ENCODE assay signal across 9 mouse cellular contexts in genomic region chr4:94602496-94603030, GRCm38 (mm10). TPM values are rescaled to one million over a fixed set of nuclear protein-coding genes. Genes with fewer than 3 reads are reported as not detected.
DNase-seq lines count a peak whose midpoint lies in the region; ATAC-seq and TF ChIP-seq lines count a peak whose summit lies in the region.
"Had no signal": no experiment of that assay in that cellular context is flagged by ENCODE, and none has a peak within 500 bp of the region (broad histone marks: within the 10 kb centered on the region; RNA-seq: fewer than 3 reads in every experiment).

No protein-coding gene starts in this region.

- H3K4me2 ChIP-seq in heart, embryonic 16.5 days (ENCODE audit: low read depth, low read length) = peak overlapping the region; percentile 78
- H3K4me2 ChIP-seq in forebrain, embryonic 16.5 days (ENCODE audit: low read length) = peak overlapping the region; percentile 92
- peak overlapping the region; percentile 93 for H3K4me2 ChIP-seq in liver, embryonic 16.5 days (ENCODE audit: low read depth, low read length)
- H3K4me2 ChIP-seq in stomach, postnatal 0 days (replicated peaks; ENCODE audit: low read depth) = peak overlapping the region; percentile 73

- H3K27me3 ChIP-seq in heart, embryonic 16.5 days (ENCODE audit: control insufficient read depth, insufficient read depth, low read length) = no peaks in the 10 kb centered on the region
- H3K27me3 ChIP-seq in forebrain, embryonic 16.5 days (replicated peaks; ENCODE audit: control insufficient read depth, insufficient read depth, low read length) = no peaks in the 10 kb centered on the region
- H3K27me3 ChIP-seq in liver, embryonic 16.5 days (ENCODE audit: control insufficient read depth, insufficient read depth, low read depth, low read length) = no peaks in the 10 kb centered on the region
- H3K27me3 ChIP-seq in stomach, postnatal 0 days (ENCODE audit: control insufficient read depth, insufficient read depth, low read length) = no peaks in the 10 kb centered on the region

- H3K4me3 ChIP-seq in heart, embryonic 16.5 days (ENCODE audit: low read length) = peak overlapping the region; percentile 97
- peak overlapping the region; percentile 100 for H3K4me3 ChIP-seq in forebrain, embryonic 16.5 days (replicated peaks; ENCODE audit: low read length)
- peak overlapping the region; percentile 95 for H3K4me3 ChIP-seq in liver, embryonic 16.5 days (ENCODE audit: low read depth, low read length)
- peak overlapping the region; percentile 98 for H3K4me3 ChIP-seq in stomach, postnatal 0 days (ENCODE audit: low read depth, low read length)

- H3K27ac ChIP-seq in heart, embryonic 16.5 days (ENCODE audit: low read length) = peak overlapping the region; percentile 90
- H3K27ac ChIP-seq in forebrain, embryonic 16.5 days (ENCODE audit: low read length) = peak overlapping the region; percentile 94
- H3K27ac ChIP-seq in liver, embryonic 16.5 days (ENCODE audit: low read length) = peak overlapping the region; percentile 84
- H3K27ac ChIP-seq in stomach, postnatal 0 days (replicated peaks) = peak overlapping the region; percentile 91

- no peaks in the 10 kb centered on the region for H3K36me3 ChIP-seq in heart, embryonic 16.5 days (ENCODE audit: control insufficient read depth, insufficient read depth)
- no peaks in the 10 kb centered on the region for H3K36me3 ChIP-seq in forebrain, embryonic 16.5 days (ENCODE audit: control insufficient read depth, insufficient read depth)
- no peaks in the 10 kb centered on the region for H3K36me3 ChIP-seq in liver, embryonic 16.5 days (ENCODE audit: control insufficient read depth, insufficient read depth)
- no peaks in the 10 kb centered on the region for H3K36me3 ChIP-seq in stomach, postnatal 0 days (ENCODE audit: control insufficient read depth, insufficient read depth, low read length)

- H3K9me3 ChIP-seq in heart, embryonic 16.5 days (replicated peaks; ENCODE audit: control insufficient read depth, low read length) = no peaks in the 10 kb centered on the region
- H3K9me3 ChIP-seq in forebrain, embryonic 16.5 days (ENCODE audit: control insufficient read depth, low read length) = no peaks in the 10 kb centered on the region
- H3K9me3 ChIP-seq in liver, embryonic 16.5 days (replicated peaks; ENCODE audit: control insufficient read depth, low read length) = no peaks in the 10 kb centered on the region
- H3K9me3 ChIP-seq in stomach, postnatal 0 days (ENCODE audit: control insufficient read depth, low read length) = no peaks in the 10 kb centered on the region

- no peak for DNase-seq in heart, postnatal 10 days
- DNase-seq in MN1 (ENCODE audit: low spot score) = peak; percentile 41
- DNase-seq in stomach, postnatal 0 days (ENCODE audit: low spot score) = no peak
- no peak for DNase-seq in right cerebral cortex, postnatal 10 days (ENCODE audit: low spot score in 2 of 2)
- no peak for DNase-seq in cerebellum, adult 9-11 months

- TF ChIP-seq CTCF in stomach, postnatal 0 days (IDR thresholded peaks at IDR 0.05; ENCODE audit: low read depth) = no peak

- peaks cover 8% of the 10 kb centered on the region for H3K4me1 ChIP-seq in heart, embryonic 16.5 days (ENCODE audit: control insufficient read depth, insufficient read depth, low read length)
- peaks cover 20% of the 10 kb centered on the region for H3K4me1 ChIP-seq in forebrain, embryonic 16.5 days (replicated peaks; ENCODE audit: control insufficient read depth, insufficient read depth, low read length)
- H3K4me1 ChIP-seq in liver, embryonic 16.5 days (ENCODE audit: control insufficient read depth, low read depth, low read length) = peaks cover 14% of the 10 kb centered on the region
- H3K4me1 ChIP-seq in stomach, postnatal 0 days (replicated peaks; ENCODE audit: control insufficient read depth, insufficient read depth) = no peaks in the 10 kb centered on the region

- peak overlapping the region; percentile 98 for H3K9ac ChIP-seq in heart, embryonic 16.5 days (ENCODE audit: low read length)
- H3K9ac ChIP-seq in forebrain, embryonic 16.5 days (replicated peaks; ENCODE audit: low read depth, low read length) = peak overlapping the region; percentile 91
- H3K9ac ChIP-seq in liver, embryonic 16.5 days (ENCODE audit: low read depth, low read length) = peak overlapping the region; percentile 88
- H3K9ac ChIP-seq in stomach, postnatal 0 days (ENCODE audit: low read length) = peak overlapping the region; percentile 92

- intact Hi-C loops in heart, postnatal 10 days (cut with DNase I) = loop anchor here (5.0 kb wide), 1 partner anchor 45 kb away; the partner anchor contains the start of genes Caap1 and Gm10306

- TF ChIP-seq EP300 in stomach, postnatal 0 days (optimal IDR thresholded peaks at IDR 0.05) = no peak

- WGBS in heart, embryonic 16.5 days = 0% methylated on average over 33 of the region's 33 CpGs
- WGBS in forebrain, embryonic 16.5 days = under 1% methylated on average over 32 of the region's 33 CpGs
- under 1% methylated on average over 33 of the region's 33 CpGs for WGBS in liver, embryonic 16.5 days (ENCODE audit: insufficient replicate concordance)
- WGBS in stomach, postnatal 0 days = 0% methylated on average over 33 of the region's 33 CpGs

- ATAC-seq in heart, embryonic 16.5 days (replicated peaks; ENCODE audit: extremely low read depth, insufficient read depth, low FRiP score) = peak; percentile 64
- ATAC-seq in forebrain, embryonic 16.5 days = no peak
- peak; percentile 60 for ATAC-seq in liver, embryonic 16.5 days (ENCODE audit: low read depth)
- peak; percentile 83 for ATAC-seq in stomach, postnatal 0 days (ENCODE audit: low FRiP score, low TSS enrichment)

RNA-seq across cellular contexts. Expression of gene Plaa, which starts 0.5 kb away (rescaled TPM):
- polyA plus RNA-seq in heart, embryonic 16.5 days (2015; fragmentation: Nextera tagmentation; extraction: Ambion mirVana) = 51.1 and 54.1 TPM in 2 replicates
- 10 to 100 TPM; 48.7 to 49.1 TPM for total RNA-seq in heart, postnatal 10 days (2021)
- 80.3 and 84.1 TPM in 2 replicates for polyA plus RNA-seq in forebrain, embryonic 16.5 days (2015; fragmentation: Nextera tagmentation; extraction: Ambion mirVana)
- 22.2 and 22.6 TPM in 2 replicates for polyA plus RNA-seq in liver, embryonic 16.5 days (2015; fragmentation: Nextera tagmentation; extraction: Ambion mirVana)
- 38.2 and 38.6 TPM in 2 replicates for polyA plus RNA-seq in stomach, postnatal 0 days (2015; fragmentation: Nextera tagmentation; extraction: Ambion mirVana)

RNA-seq across cellular contexts. Expression of gene Ift74, which starts 11.7 kb away (rescaled TPM):
- 13.1 and 14.8 TPM in 2 replicates for polyA plus RNA-seq in heart, embryonic 16.5 days (2015; fragmentation: Nextera tagmentation; extraction: Ambion mirVana)
- 1 to 10 TPM; 6.8 to 7.4 TPM for total RNA-seq in heart, postnatal 10 days (2021)
- polyA plus RNA-seq in forebrain, embryonic 16.5 days (2015; fragmentation: Nextera tagmentation; extraction: Ambion mirVana) = 26.2 and 26.8 TPM in 2 replicates
- 2.0 and 2.2 TPM in 2 replicates for polyA plus RNA-seq in liver, embryonic 16.5 days (2015; fragmentation: Nextera tagmentation; extraction: Ambion mirVana)
- 13.7 and 14.8 TPM in 2 replicates for polyA plus RNA-seq in stomach, postnatal 0 days (2015; fragmentation: Nextera tagmentation; extraction: Ambion mirVana)

RNA-seq across cellular contexts. Expression of gene Caap1, which starts 46.0 kb away (rescaled TPM):
- polyA plus RNA-seq in heart, embryonic 16.5 days (2015; fragmentation: Nextera tagmentation; extraction: Ambion mirVana) = 7.5 and 10.9 TPM in 2 replicates
- total RNA-seq in heart, postnatal 10 days (2021) = 1 to 10 TPM; 4.7 to 6.4 TPM
- 18.7 and 21.8 TPM in 2 replicates for polyA plus RNA-seq in forebrain, embryonic 16.5 days (2015; fragmentation: Nextera tagmentation; extraction: Ambion mirVana)
- polyA plus RNA-seq in liver, embryonic 16.5 days (2015; fragmentation: Nextera tagmentation; extraction: Ambion mirVana) = 5.3 and 7.1 TPM in 2 replicates
- polyA plus RNA-seq in stomach, postnatal 0 days (2015; fragmentation: Nextera tagmentation; extraction: Ambion mirVana) = 10.8 and 11.2 TPM in 2 replicates

RNA-seq across cellular contexts. Expression of gene Gm10306, which starts 46.2 kb away (rescaled TPM):
- 0.32 TPM in 1 of 2 replicates, not detected in the other for polyA plus RNA-seq in heart, embryonic 16.5 days (2015; fragmentation: Nextera tagmentation; extraction: Ambion mirVana)
- not detected for total RNA-seq in heart, postnatal 10 days (2021)
- not detected in 2 replicates for polyA plus RNA-seq in forebrain, embryonic 16.5 days (2015; fragmentation: Nextera tagmentation; extraction: Ambion mirVana)
- polyA plus RNA-seq in liver, embryonic 16.5 days (2015; fragmentation: Nextera tagmentation; extraction: Ambion mirVana) = not detected in 2 replicates
- 0.21 and 0.30 TPM in 2 replicates for polyA plus RNA-seq in stomach, postnatal 0 days (2015; fragmentation: Nextera tagmentation; extraction: Ambion mirVana)
- total RNA-seq: adrenal gland, postnatal 36 days had no signal

RNA-seq across cellular contexts. Expression of gene Lrrc19, which starts 47.4 kb away (rescaled TPM):
- polyA plus RNA-seq in heart, embryonic 16.5 days (2015; fragmentation: Nextera tagmentation; extraction: Ambion mirVana) = 0.20 and 0.26 TPM in 2 replicates
- total RNA-seq in heart, postnatal 10 days (2021) = not detected
- 0.35 and 0.36 TPM in 2 replicates for polyA plus RNA-seq in forebrain, embryonic 16.5 days (2015; fragmentation: Nextera tagmentation; extraction: Ambion mirVana)
- polyA plus RNA-seq in liver, embryonic 16.5 days (2015; fragmentation: Nextera tagmentation; extraction: Ambion mirVana) = 0.04 and 0.13 TPM in 2 replicates
- 0.10 and 0.17 TPM in 2 replicates for polyA plus RNA-seq in stomach, postnatal 0 days (2015; fragmentation: Nextera tagmentation; extraction: Ambion mirVana)
- total RNA-seq: adrenal gland, postnatal 36 days had no signal
